Mouse (Mus musculus): ENCODE data around the gene Eaf2.
"Not testable (repeated sequence)": the region's sequence is repeated elsewhere in the genome, so short reads cannot be mapped to it uniquely, and the experiment has no call there.

The Eaf2 gene

DNA sequence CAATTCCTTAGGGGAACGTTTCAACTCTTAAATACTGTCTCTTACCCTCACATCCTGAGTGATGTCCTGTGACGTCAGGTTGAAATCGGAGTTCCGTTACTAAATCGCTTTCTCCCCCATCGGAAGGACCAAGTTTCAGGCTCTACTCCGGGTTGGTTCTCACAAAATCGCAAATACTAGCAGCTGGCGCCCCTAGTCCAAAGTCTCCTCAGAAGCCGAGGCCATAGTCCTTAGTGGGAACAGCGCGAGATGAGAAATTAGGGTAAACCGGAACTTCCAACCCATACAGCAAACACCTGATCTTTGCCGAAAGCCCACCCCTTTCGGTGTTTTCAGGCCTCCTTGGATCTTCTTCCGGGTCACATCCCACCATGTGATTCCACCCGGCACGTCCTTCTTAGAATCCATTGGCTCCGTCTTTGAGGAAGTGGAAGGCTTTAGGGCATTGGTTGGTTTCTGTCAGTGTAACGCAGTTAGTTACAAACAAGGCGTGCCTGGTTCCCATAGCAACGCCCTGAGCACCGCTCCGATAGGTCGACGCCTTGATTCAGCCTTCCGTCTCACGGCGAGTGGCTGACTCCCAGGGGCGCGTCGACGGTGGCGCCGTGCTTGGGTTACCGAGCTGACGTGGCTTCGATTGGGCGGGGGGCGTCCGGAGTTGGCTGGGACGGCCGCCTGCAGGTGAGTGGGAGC is at the start of gene Eaf2, which contains the start of gene Golgb1:
Gene Eaf2 (minus strand): TSS at position 421 of the 693 bp plus-strand sequence.
Gene Golgb1 (plus strand): TSS at position 558 of the 693 bp plus-strand sequence.
- DNase-seq = peak; percentile 93 to 95

DNA sequence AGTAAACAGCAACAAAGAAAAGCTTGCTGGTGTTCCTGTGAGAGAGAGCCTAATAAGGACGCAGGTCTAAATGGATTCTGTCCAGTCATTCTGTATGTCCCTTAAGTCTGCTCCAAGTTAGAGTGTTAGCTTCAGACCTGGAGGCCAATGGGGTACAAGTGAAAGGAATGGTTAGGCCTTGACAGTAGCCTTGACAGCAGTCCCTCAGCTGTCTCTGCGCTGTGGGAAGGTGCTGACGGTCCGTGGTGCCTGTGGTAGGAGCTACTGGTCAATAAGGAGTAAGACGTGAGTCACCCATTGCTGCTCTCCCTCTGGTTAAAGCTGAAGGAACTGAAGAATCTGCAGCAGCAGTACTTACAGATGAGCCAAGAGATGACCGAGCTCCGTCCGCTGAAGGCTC is 49.5 kb upstream of the Eaf2 start:
- DNase-seq = no peak

DNA sequence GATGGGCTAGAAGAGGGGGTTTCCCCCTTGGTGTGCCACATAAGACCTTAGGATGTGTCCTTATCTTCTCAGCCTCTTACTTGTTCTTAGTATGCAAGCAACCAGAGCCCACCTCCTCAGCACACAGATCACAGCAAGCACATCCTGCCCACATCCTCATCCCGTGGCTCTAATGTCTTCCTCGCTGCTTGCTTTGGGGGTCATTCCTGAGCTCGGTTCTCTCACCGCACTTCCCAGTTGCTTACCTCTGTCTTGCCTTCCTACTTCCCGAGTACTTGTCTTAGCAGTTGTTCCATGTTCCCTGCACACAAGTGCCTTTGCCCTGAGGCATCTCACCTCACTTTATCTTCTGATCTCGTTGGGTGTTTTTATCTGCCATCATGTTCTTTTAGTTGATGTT is 47.2 kb upstream of the Eaf2 start:
- DNase-seq = no peak

DNA sequence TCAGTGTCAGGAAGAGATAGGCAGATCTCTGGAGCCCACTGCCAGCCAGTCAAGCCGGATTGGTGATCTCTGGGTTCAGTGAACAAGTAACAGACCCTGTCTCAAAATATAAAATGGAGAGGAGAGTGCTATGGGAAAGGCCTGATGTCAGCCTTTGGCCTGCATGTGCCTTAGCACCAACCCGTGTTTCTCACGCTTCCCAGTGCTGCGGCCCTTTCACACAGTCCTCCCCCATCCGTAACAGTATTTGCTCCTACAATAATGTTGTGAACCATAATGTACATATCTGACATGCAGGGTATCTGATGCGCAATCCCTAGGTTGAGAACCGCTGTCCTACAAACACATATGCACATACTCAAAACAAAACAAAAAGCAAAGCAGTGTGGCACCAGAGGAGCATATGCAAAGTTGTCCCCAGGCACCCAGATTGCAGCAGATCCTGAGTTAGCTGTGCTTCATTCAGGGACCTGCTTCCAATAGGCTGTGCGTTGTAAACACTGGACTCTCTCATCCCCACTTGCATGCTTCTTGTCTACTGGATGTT is 46.3 kb upstream of the Eaf2 start:
- DNase-seq = no peak

DNA sequence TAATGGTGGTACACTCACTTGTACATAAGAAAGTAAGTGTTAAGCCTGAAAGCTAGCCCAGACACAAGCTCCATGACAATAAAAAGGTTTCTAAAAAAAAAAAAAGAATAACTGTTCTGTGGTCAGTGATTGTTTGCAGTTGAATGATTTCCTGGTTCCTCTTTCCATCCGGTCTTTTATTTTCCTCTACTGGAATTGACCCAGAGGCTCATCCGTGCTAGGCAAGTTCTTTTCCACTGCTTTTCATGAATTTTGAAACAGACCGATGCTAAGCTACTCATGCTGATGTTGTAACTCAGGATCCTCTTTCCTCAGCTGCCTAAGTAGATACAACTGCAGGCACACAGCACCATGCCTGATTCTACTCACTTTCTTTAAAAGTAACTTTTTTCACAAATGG is 45.6 kb upstream of the Eaf2 start:
- DNase-seq = no peak

DNA sequence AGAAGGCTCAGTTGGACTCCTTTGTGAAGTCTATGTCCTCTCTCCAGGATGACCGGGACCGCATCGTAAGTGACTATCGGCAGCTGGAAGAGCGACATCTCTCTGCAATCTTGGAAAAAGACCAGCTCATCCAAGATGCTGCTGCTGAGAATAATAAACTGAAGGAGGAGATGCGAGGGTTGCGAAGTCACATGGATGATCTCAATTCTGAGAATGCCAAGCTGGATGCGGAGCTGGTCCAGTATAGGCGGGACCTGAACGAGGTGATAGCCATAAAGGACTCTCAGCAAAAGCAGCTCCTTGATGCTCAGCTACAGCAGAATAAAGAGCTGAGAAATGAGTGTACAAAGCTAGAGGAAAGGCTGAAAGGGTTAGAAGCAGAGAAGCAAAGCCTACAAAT is 43.7 kb upstream of the Eaf2 start:
- DNase-seq = no peak

DNA sequence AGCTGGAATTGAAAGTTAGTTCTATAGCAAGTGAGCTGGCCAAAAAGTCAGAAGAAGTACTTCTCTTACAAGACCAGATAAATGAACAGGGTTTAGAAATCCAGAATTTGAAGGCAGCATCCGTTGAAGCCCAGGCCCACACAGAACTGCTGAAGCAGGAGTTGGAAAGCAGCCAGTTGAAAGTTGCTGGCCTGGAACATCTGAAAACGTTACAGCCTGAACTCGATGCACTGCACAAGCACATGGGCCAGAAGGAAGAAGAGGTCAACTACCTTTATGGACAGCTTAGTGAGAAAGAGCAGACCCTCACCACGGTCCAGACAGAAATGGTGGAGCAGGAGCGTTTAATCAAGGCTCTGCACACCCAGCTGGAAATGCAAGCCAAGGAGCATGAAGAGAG is 39.4 kb upstream of the Eaf2 start:
- no peak for DNase-seq

DNA sequence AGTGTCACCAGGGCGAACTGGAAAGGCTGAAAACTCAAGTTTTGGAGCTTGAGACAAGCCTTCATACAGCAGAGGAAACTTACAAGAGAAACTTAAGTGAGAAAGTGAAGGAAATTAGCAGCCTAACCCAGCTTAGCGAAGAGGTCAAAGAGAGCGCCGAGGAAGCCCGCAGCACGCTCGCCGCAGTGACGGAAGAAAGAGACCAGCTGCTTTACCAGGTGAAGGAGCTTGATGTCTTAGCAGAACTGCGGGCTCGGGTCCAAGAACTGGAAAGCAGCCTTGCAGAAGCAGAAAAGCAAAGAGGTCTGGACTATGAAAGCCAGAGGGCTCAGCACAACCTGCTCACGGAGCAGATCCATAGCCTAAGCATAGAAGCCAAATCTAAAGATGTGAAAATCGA is 37.5 kb upstream of the Eaf2 start:
- DNase-seq = no peak

DNA sequence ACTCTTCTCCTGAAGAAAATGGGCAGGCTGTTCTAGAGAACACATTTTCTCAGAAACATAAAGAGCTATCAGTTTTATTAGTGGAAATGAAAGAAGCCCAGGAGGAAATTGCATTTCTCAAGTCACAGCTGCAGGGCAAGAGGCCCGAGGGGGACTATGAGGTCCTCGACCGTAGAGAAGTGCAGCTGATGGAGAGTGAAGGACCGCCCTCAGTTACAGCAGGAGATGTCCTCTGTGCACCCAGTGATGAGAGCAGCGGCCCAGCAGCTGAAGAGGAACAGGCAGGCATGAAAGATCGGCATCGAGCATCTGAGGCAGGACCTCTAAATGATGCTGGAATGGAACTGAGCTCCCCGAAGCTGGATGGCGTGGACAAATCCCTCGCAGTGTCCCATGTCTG is 37.1 kb upstream of the Eaf2 start:
- DNase-seq = no peak

DNA sequence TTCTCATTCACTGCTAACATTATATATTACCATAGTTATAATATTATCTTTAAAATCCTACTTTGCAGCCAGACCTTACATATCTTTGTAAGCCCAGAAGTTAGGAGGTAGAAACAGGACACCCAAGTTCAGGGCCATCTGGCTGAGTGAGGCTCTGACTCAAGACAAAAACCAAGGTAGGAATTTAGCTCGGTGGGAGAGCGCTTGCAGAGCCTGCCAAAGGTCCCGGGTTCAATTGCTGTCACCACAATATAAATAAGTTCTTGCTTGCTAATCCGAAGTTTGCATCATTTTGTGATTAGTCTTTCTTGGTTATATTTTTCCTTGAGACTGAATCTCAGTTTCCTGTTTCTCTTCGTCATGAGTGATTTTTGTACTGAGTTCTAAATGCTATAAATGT is 28.4 kb upstream of the Eaf2 start:
- no peak for DNase-seq

DNA sequence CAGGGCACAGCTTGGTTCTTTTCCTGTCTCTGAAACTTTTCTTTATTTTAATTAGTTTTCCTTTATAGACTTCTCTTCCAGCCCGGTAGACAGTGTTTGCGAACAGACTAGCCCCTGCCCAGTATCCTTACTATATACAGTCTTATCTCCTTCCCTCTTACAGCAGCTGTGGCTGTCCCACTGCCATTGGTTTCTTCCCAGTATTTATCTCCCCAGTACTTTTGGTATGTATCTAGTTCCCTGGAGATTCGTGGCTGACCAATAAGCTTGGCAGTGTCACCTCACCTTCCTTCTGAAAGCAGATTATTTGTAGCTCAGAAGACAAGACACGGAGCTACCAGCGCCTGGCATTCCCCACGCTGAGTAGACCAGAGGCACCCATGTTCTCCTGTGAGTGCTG is 21.9 kb upstream of the Eaf2 start:
- no peak for DNase-seq

DNA sequence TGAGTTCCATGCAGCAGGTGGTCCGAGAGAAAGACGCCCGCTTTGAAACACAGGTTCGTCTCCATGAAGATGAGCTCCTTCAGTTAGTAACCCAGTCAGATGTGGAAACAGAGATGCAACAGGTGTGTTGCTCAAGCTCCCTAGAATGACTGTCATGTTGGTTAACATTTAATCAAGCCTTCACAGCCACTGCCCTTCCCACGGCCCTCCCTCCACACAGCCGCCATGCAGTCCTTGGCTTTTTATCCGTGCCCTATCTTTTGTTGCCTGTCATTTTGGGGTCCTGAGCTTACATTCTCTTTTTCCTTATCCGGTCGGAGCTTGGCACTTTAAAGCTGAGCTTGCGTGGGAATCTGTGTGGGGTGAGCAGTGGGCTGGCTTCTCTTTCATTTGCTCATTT is 18.5 kb upstream of the Eaf2 start:
- DNase-seq = no peak

DNA sequence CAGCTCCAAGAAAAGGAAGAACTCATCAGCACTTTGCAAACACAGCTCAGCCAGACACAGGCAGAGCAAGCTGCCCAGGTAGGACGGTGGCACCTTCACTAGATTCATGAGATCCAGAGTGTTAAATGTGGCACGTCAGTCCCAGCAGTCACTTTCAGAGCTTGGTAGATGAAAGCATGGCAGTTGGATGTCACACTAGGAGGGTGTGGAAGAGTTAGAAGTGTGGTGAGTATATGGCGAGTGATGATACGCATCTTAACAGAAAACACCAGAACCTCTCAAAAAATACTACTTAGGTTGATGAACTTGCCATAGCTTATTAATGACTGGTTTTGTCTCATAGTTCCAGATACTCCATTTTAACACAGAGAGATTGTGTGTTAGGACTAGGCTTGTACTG is 16.6 kb upstream of the Eaf2 start:
- no peak for DNase-seq

DNA sequence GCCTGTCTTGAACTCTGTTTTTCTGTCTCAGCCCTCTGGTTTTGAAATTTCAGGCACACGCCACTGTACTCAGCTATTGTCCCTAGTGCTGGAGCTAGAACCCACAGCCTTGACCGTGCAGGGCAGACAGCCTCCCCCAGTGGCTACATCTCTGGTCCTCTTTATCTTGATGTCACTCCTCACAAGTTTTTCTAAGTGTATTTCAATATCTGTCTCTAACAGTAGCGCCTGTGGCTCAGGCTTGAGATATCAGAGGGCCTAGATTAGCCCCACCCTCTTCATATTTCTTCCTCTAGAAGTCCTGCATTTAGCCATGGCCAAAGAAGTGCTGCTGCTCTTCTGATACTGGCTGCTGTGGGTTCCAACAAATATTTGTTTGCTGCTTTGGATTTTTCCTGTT is 15.8 kb upstream of the Eaf2 start:
- no peak for DNase-seq

DNA sequence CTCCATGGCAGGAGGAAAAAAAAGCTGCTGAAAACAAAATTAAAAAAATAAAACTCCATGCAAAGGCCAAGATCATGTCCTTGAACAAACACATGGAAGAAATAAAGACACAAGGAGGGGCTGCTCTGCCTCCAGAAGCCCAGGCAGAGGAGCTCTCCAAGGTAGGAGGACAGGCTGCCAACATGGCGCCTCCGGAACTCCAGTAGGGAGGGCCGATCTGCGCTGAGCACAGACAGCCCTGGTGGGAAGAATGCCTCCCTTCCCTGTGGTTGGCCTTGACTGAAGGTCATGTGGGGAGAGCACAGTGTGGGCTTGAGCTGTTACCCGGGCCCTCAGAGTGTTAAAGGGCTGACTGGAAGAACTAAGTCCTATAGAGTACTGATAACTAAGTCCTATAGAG is 12.7 kb upstream of the Eaf2 start:
- no peak for DNase-seq

DNA sequence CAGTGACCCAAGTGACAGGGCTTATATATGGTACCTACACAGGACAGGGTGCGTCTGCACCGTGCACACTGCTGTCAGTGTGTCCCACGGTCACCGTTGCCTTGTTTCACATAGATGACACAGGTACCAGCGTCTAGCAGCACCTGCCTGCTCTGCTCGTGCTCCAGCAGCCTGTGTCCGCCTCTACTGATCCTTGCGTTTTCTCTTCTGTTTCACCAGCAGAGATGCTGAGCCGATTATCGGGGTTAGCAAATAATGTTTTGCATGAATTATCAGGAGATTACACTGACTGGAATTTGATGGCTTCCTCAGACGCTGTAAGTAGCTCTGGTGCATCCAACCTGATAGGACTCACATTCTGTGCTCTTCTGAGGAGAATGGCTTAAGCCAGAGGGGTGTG is 11.1 kb upstream of the Eaf2 start:
- DNase-seq = no peak

DNA sequence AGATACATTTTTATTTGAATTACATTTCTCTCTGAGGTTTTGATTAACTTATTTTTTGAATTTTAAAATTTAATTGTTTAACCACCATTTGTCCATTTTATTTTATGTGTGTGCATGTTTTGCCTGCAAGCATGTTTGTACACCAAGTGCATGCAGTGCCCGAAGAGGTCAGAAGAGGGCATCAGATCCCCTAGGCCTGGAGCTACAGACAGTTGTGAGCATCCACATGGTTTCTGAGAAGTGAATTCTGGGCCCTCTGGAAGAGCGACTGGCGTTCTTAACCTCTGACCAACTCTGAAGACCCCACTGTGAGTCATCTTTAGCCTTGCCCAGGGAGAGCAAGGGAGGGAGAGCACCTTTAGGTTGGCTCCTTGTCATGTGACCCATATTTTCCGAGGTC is 10.1 kb upstream of the Eaf2 start:
- DNase-seq = peak; percentile 19 to 22

DNA sequence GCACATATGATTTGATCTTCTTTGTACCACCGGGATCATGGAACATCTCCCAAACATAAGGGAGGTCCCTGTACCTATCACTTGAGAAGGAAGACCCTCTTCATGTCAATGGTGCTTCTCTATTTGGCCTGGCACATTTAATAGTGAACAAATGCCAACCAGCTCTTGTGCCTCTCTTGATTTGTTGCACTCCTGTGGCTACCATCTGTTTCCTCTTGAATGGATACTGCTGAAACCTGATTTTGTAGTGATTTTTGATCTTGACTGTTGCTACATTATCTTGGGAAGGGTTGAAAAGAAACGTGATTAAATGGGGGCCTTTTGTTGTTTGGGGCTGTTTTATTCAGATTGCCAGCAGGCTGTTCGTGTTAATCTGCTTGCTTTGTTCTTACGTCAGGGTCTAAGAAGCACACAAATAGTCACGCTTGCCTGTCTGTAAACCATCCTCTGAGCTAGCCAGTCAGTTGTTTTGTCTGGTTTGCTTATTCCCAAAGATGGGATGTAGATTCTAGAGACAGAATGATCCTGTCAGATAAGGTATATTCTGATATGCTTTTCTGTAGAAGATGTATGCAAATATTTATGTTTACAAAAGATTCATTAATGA is 8.0 kb upstream of the Eaf2 start:
- DNase-seq = peak in 1 of 2 experiments; percentile 56

DNA sequence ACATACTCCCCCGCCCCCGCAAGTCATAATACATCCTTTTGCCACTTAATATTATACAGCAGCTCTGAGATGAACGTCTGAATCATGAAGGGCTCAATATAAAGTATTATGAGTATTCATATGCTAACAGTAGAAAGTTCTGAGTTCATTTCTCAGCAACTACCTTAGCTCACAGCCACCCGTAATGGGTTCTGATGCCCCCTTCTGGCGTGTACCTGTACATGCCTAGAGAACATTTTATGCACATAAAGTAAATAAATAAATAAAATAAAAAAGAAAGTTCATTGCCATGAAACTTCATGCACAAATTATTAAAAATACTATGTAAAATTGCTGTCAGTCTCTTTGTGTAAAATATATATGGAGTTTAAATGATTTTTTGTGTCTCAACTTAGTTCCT is 2.5 kb upstream of the Eaf2 start:
- DNase-seq = no peak

DNA sequence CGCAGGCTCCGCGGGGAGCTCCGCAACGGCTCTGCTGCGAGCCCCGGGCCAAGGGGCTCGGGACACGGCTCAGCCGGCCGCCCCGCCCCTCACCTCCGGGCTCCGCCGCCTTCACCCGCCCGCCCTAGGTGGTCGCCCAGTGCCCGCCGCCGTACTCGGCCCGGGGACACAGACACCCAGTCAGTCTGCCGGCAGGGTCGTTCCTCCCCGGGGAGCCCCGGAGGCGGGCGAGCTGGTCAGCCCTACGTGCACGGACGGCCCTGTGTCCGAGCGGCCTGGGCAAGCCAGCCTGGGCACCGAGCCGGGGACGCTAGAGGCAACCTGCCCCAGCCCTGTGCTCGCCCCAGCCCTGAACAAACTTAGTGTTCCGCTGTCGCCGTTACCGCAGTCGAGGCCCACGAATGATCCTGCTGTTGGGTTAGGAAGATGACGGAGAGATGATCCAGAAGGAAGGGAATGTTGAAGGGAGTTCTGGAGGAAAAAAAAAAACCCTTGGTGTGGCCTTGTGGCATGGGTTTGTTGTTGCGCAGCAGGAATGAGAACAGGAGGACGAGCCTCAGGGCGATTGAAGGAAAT is 561 bp upstream of the Eaf2 start:
- DNase-seq = peak; percentile 56 to 64

DNA sequence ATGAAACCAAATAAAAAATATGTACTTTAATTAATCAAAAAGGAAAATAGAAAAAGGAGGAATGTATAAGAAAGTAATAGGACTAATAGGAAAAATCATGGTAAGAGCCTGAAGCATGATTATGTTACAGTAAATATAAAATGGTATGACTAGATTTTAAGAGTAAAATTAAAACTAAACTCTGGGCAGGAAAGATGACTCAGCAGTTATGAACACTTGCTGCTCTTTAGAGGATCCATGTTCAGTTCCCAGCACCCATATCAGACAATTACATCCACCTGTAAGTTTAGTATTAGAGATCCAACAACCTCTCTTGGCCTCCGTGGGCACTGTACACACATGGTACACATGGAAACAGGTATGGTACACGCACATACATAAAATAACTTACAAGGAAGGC is 5.4 kb downstream of the Eaf2 start:
- DNase-seq = no peak

DNA sequence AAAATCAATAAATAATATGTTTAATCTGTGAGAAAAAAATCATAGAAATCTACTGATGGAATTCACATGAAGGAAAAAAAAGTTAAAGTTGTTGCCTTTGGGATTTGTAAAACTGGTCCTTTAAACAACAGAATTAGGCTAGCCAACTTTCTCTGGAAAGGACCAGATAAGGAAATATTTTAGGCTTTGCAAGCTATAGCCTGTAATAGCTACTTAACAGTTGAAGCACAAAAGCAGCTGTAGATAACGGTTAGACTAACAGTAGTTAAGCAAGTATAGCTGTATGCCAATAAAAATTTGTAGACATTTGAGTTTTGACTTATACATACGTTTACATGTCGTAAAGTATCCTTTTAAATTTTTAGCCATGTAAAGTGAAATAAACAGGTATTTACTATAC is 11.2 kb downstream of the Eaf2 start:
- no peak for DNase-seq

DNA sequence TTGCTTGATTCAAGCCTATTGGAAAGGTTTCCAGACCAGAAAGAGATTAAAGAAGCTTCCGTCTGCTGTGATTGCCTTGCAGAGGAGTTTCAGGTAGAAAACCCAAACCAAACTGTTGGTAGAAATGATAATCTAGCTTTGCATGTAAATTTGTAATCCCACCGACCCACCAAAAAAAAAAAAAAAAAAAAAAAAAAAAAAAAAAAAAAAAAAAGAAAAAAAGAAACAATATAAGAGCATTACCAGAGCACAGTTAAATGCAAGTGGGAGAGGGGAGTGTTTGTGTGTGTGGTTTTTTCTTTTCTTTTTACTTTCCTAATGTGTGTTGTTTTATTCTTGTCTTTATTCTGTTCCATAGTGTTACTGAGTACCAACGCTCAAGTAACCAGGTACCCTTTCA is 23.6 kb downstream of the Eaf2 start:
- DNase-seq = no peak

DNA sequence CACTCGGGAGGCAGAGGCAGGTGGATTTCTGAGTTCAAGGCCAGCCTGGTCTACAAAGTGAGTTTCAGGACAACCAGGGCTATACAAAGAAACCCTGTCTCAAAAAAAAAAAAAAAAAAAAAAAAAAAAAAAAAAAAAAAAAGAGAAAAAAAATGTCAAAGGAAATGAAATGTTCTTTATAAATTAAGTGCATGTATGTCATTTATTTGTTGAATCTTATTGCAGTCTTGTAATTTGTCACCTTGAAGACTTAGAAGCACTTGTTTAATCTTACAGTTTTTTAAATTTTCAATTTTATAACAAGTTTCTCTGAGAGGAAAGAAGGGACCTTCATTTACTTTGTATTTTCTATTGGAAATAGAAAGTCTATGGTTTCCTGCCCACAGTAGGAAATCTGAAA is 27.9 kb downstream of the Eaf2 start:
- not testable (repeated sequence) for DNase-seq
